10 mouse cellular contexts compared by ENCODE assay signal in genomic region chr17:86405644-86406043, GRCm38 (mm10).
DNase-seq lines count a peak whose midpoint lies in the region; ATAC-seq lines count a peak whose summit lies in the region.
"Had no signal": no experiment of that assay in that cellular context is flagged by ENCODE, and none has a peak within 500 bp of the region (broad histone marks: within the 10 kb centered on the region; RNA-seq: fewer than 3 reads in every experiment).

No protein-coding gene starts in this region.

- peak; percentile 48 for ATAC-seq in kidney, embryonic 14.5 days (ENCODE audit: low FRiP score, low TSS enrichment)
- ATAC-seq in limb, embryonic 13.5 days (ENCODE audit: low FRiP score, low read depth), result 0 out of 2 replicates have a peak, but pooled peaks have one; percentile 16
- ATAC-seq in neural tube, embryonic 14.5 days (ENCODE audit: low read depth), result no peak
- ATAC-seq: forebrain, embryonic 14.5 days had no signal

- H3K4me1 ChIP-seq in kidney, embryonic 14.5 days (ENCODE audit: control insufficient read depth, insufficient read depth, low read length), result peaks cover 18% of the 10 kb centered on the region
- H3K4me1 ChIP-seq in limb, embryonic 13.5 days, result peaks cover 36% of the 10 kb centered on the region
- peaks cover 15% of the 10 kb centered on the region for H3K4me1 ChIP-seq in neural tube, embryonic 14.5 days (ENCODE audit: control insufficient read depth, insufficient read depth, low read length)

- DNase-seq in kidney, postnatal 25 days, result no peak
- peak; percentile 10 for DNase-seq in c-Kit-positive CD71-positive TER-119-negative erythroid progenitor cells, embryonic 14.5 days (ENCODE audit: low read depth)
- DNase-seq in thymus, adult 18-20 months, result no peak
- DNase-seq in layer of hippocampus, postnatal 14 days (ENCODE audit: low spot score in 2 of 2), result no peak
- DNase-seq: heart, adult 2 months had no signal

- H3K9ac ChIP-seq in kidney, embryonic 14.5 days (ENCODE audit: low read depth, low read length), result no peak overlapping the region
- no peak overlapping the region for H3K9ac ChIP-seq in limb, embryonic 13.5 days
- H3K9ac ChIP-seq in neural tube, embryonic 14.5 days (replicated peaks; ENCODE audit: low read depth, low read length), result no peak overlapping the region

- H3K9me3 ChIP-seq in kidney, embryonic 14.5 days (ENCODE audit: control insufficient read depth, low read length), result no peaks in the 10 kb centered on the region
- no peaks in the 10 kb centered on the region for H3K9me3 ChIP-seq in limb, embryonic 13.5 days
- no peaks in the 10 kb centered on the region for H3K9me3 ChIP-seq in neural tube, embryonic 14.5 days (ENCODE audit: control insufficient read depth, low read length)

- no peaks in the 10 kb centered on the region for H3K36me3 ChIP-seq in kidney, embryonic 14.5 days (ENCODE audit: control insufficient read depth, insufficient read depth, low read length)
- H3K36me3 ChIP-seq in limb, embryonic 13.5 days, result no peaks in the 10 kb centered on the region
- no peaks in the 10 kb centered on the region for H3K36me3 ChIP-seq in neural tube, embryonic 14.5 days (ENCODE audit: control insufficient read depth, insufficient read depth, low read length)

- H3K4me2 ChIP-seq in kidney, embryonic 14.5 days (replicated peaks; ENCODE audit: low read depth, low read length), result no peak overlapping the region; the same call in 1 of the 2 replicates
- no peak overlapping the region; the same call in 1 of the 2 replicates for H3K4me2 ChIP-seq in limb, embryonic 13.5 days (replicated peaks)
- no peak overlapping the region for H3K4me2 ChIP-seq in neural tube, embryonic 14.5 days (ENCODE audit: low read depth, low read length)

- no peaks in the 10 kb centered on the region for H3K27me3 ChIP-seq in kidney, embryonic 14.5 days (ENCODE audit: control insufficient read depth, insufficient read depth, low read length)
- H3K27me3 ChIP-seq in limb, embryonic 13.5 days, result no peaks in the 10 kb centered on the region
- no peaks in the 10 kb centered on the region for H3K27me3 ChIP-seq in neural tube, embryonic 14.5 days (ENCODE audit: control insufficient read depth, insufficient read depth, low read length)
- H3K27me3 ChIP-seq: megakaryocyte, embryonic 14.5 days had no signal

- no peak overlapping the region for H3K4me3 ChIP-seq in kidney, embryonic 14.5 days (ENCODE audit: low read length)
- no peak overlapping the region for H3K4me3 ChIP-seq in limb, embryonic 13.5 days
- H3K4me3 ChIP-seq in neural tube, embryonic 14.5 days (ENCODE audit: low read depth, low read length), result no peak overlapping the region
- H3K4me3 ChIP-seq: heart, adult 2 months; megakaryocyte, embryonic 14.5 days had no signal

- 27% methylated on average over 8 of the region's 8 CpGs for WGBS in kidney, embryonic 14.5 days
- 65% methylated on average over 8 of the region's 8 CpGs for WGBS in limb, embryonic 13.5 days
- 73% methylated on average over 8 of the region's 8 CpGs for WGBS in neural tube, embryonic 14.5 days

- peak overlapping the region; percentile 85 for H3K27ac ChIP-seq in kidney, embryonic 14.5 days (ENCODE audit: low read depth, low read length)
- peak overlapping the region; percentile 79 for H3K27ac ChIP-seq in limb, embryonic 13.5 days
- peak overlapping the region; percentile 64; the same call in 1 of the 2 replicates for H3K27ac ChIP-seq in neural tube, embryonic 14.5 days (ENCODE audit: low read depth, low read length)
- H3K27ac ChIP-seq: heart, adult 2 months had no signal
